Mouse (Mus musculus) lung, postnatal 36 days (tissue): ENCODE results near the gene Cerk.
"Not testable (repeated sequence)": the region's sequence is repeated elsewhere in the genome, so short reads cannot be mapped to it uniquely, and the experiment has no call there.

ENCODE experiments used
- DNase-seq: peaks from one replicate; pipeline ENCODE4 v3.0.0; 2022; ENCODE audit warnings: mixed read lengths

Cerk gene

GRCm38 (mm10) chr15:86109650-86110211 is 76.2 kb downstream of the Cerk start:
- DNase-seq, result no peak

DNA sequence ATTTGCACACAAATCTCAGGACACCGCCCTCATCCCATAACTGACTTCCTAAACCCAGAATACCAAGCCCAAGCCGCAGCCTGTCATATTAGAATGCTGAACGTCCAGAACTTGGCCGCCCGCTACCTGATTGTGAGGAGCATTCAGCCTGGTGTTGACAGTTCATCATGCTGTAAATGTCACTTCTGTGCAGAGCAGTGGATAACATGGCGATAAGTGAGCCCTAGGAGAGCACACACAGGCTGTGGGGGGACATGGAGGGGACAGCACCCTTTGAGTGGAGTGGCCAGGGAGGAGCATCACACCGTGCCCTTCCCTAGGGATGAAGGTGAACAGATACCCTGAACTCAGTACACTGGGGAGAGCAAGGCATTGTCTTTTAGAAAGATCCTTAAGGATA is 76.7 kb downstream of the Cerk start:
- DNase-seq, result no peak

GRCm38 (mm10) chr15:86107831-86108471 is 78.0 kb downstream of the Cerk start:
- DNase-seq, result no peak

GRCm38 (mm10) chr15:86105751-86106150 is 80.2 kb downstream of the Cerk start:
- peak; percentile 26 for DNase-seq

DNA sequence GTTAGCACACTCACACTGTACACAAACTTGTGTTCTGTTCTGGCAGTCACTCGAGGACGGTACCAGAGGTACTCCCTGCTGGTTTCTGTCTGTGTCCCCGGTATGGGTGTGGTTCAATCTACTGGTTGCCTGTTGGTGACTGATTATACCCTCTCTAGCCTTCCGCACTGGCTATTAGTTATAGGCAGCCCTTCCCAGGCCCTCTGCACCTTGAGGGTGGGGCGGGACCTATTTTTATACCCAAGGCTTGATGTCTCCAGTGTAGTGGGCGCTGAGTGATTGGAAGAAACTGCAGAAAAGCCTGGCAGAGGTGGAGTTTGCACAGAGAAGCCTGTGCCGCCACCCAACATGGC is 80.6 kb downstream of the Cerk start:
- no peak for DNase-seq

GRCm38 (mm10) chr15:86104401-86105344 is 81.3 kb downstream of the Cerk start:
- no peak for DNase-seq

DNA sequence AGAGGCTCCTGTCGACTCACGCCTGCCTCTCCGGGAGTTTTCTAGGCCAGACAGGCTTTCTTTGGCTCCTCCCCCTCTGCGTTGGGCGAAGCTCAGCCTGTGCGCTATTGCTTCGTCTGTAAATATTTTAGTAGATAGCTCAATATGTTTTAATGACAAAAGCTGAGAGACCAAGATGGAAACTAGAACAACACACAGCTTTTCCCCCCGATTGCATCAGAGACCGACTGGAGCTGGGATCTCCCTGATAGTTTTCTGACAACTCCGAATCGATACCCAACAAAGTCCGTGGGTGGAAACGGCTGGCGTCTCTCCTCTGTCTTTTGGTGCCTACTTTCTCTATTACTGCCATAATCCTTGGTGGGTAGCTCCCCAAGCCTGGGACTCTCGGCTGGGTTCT is 83.6 kb downstream of the Cerk start:
- DNase-seq, result no peak

DNA sequence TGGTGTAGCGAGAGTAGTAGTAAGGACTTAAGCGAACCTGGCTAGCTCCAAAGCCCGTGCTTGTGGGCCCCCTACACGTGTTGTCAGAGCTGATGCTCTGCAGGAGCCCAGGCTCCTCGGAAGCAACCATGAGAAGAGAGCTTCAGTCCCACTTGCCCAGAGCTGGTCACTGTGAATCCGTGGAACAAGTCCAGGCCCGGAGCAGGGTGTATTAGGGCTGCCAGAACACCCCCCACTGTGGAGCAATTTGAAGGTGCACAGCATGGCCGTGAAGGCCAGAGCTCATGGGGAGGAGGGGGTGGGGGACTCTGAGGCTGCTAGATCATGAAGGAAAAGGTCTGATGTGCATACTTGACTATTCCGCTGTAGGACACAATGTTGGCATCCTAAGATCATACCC is 84.4 kb downstream of the Cerk start:
- DNase-seq, result no peak

- DNase-seq, result no peak
Observed at GRCm38 (mm10) chr15:86097871-86098270, 88.1 kb downstream of the Cerk start.

DNA sequence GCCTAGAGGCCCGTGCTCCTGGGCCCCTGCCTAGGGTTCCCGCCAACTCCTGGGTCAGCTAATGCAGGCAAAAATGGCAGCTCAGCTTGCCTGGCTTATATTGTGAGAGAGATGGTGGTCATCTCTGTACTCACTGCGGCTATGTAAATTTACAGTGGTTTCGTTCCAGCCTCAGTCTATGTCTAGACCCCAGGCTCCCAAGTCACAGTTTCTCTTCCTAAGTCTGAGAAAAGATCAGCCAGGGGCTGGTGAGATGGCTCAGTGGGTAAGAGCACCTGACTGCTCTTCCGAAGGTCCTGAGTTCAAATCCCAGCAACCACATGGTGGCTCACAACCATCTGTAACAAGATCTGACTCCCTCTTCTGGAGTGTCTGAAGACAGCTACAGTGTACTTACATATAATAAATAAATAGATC is 89.3 kb downstream of the Cerk start:
- not testable (repeated sequence) for DNase-seq

GRCm38 (mm10) chr15:86095722-86096603 is 90.0 kb downstream of the Cerk start:
- DNase-seq, result peak; percentile 32

GRCm38 (mm10) chr15:86094324-86095121 is 91.4 kb downstream of the Cerk start:
- DNase-seq, result no peak

- peak; percentile 53 for DNase-seq
Observed at GRCm38 (mm10) chr15:86093236-86093635, 92.7 kb downstream of the Cerk start.

- DNase-seq, result peak; percentile 78
Observed at GRCm38 (mm10) chr15:86091998-86092670, 93.8 kb downstream of the Cerk start.

DNA sequence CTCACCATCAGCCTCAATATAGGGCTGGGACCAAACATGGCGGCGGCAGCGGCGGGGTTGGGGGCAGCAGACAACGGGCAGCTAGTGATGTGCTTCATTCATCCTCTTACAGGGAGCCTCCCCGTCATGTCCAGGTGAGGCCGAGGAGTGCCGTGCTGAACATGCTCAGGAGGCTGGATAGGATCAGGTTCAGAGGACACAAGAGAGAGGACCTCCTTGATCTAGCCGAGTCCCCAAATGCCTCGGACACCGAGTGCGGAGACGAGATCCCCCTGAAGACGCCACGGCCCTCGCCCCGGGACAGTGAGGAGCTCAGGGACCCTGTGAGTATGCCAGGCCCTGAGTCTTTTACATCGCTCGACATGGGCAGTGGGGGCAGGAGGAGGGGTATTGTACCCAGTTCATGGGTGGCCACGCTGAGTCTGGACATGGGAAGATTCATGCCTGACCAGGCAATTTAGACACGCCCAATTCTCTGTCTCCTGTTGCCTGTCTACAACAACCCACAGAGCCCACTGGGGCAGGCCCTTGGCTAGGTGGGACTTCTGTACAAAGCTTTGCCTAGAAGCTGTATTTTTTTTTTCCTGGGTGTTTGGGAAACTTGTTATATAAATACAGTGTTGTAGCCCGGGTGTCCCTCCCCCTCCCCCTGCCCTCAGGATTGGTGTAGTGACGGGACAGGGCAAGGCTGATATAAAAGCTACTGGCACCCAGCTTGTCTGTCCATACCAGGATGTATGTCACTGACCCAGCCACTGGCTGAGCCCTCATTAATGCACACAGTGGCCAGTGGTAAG is 94.5 kb downstream of the Cerk start:
- no peak for DNase-seq

DNA sequence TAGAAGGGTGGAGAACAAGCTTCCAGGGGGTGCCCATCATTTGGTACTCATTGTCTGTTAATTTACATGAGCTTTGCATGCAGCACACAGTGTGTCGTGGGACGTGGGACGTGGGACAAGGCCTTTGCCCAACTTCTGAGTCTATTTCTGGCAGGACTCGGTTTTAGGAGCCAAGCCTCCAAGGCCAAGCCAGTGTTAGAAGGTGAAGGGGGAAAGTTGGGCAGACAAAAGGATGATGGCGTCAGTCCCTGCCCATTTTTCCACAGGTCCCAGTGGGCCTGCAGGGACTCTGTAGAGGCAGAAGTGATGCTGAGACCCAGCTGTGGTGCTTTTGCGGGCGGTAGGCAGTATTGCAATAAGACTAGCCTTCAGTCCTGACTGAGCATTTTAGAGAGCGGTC is 95.4 kb downstream of the Cerk start:
- no peak for DNase-seq

- DNase-seq, result peak; percentile 87
Observed at GRCm38 (mm10) chr15:86089991-86090529, 95.9 kb downstream of the Cerk start.
